Mouse (Mus musculus): ENCODE measurements around the gene 4930412O13Rik.

DNA sequence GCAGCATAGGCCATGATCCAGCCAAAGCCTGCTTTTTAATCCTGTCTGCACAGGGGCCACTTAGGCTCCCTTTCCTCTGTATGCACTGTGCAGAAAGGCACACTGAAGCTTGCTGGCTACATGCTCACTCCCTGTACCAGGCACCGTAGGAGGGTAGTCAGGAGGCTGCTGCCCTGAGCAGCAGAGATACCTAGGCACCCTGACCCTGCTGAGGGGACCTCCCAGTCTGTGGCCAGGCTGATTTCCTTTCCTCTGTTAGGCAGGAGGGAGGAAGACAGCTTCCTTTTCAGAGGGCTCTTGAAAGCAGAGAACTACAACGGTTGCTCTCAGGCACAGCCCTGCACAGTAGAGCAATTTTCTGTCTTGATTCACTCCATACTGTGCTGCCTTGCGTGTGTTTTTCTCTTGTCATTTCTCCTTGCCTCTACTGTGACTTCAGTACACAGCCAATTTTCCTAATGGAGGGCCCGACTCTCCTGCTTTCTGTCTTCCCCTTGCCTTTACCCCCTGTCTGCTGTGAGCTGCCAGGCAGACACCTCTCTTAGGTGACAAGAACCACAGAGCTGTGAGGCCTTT lies 9.8 kb upstream of the 4930412O13Rik start:
- TF ChIP-seq ZNF384 (IDR thresholded peaks at IDR 0.05; ENCODE audit: low read depth, low read length), result no peak
- TF ChIP-seq CHD2 (IDR thresholded peaks at IDR 0.05; ENCODE audit: low read depth, low read length), result no peak
- no peak for TF ChIP-seq HCFC1 (IDR thresholded peaks at IDR 0.05; ENCODE audit: borderline replicate concordance, insufficient read depth, low read length)
- TF ChIP-seq ZC3H11A (IDR thresholded peaks at IDR 0.05; ENCODE audit: borderline replicate concordance, low read depth, low read length), result no peak

Data from ES-E14 (cell line).